Mouse (Mus musculus): Measurements from ENCODE around the gene Mtmr3.

Gene Mtmr3

GRCm38 (mm10) chr11:4518981-4519380 is 75.7 kb downstream of the Mtmr3 start:
- DNase-seq (ENCODE audit: low spot score), result no peak

- no peak for DNase-seq (ENCODE audit: low spot score)
These were observed 87.2 kb downstream of the Mtmr3 start for GRCm38 (mm10) chr11:4507421-4507820.

GRCm38 (mm10) chr11:4506486-4506885 is 88.2 kb downstream of the Mtmr3 start:
- DNase-seq (ENCODE audit: low spot score), result no peak

GRCm38 (mm10) chr11:4502206-4502605 is 92.5 kb downstream of the Mtmr3 start:
- no peak for DNase-seq (ENCODE audit: low spot score)

GRCm38 (mm10) chr11:4500826-4501225 is 93.8 kb downstream of the Mtmr3 start:
- DNase-seq (ENCODE audit: low spot score), result no peak

- DNase-seq (ENCODE audit: low spot score), result no peak
These were observed 94.4 kb downstream of the Mtmr3 start for GRCm38 (mm10) chr11:4500261-4500660.

GRCm38 (mm10) chr11:4499456-4499855 is 95.2 kb downstream of the Mtmr3 start:
- no peak for DNase-seq (ENCODE audit: low spot score)

- no peak for DNase-seq (ENCODE audit: low spot score)
These were observed 95.9 kb downstream of the Mtmr3 start for GRCm38 (mm10) chr11:4498774-4499173.

GRCm38 (mm10) chr11:4497501-4498118 is 97.1 kb downstream of the Mtmr3 start:
- no peak for DNase-seq (ENCODE audit: low spot score)

- no peak for DNase-seq (ENCODE audit: low spot score)
These were observed 99.6 kb downstream of the Mtmr3 start for GRCm38 (mm10) chr11:4495021-4495540.

GRCm38 (mm10) chr11:4489207-4489606 is 105.5 kb downstream of the Mtmr3 start:
- no peak for DNase-seq (ENCODE audit: low spot score)

- no peak for DNase-seq (ENCODE audit: low spot score)
These were observed 105.9 kb downstream of the Mtmr3 start for GRCm38 (mm10) chr11:4488798-4489197.

GRCm38 (mm10) chr11:4488367-4488766 is 106.3 kb downstream of the Mtmr3 start:
- DNase-seq (ENCODE audit: low spot score), result no peak

GRCm38 (mm10) chr11:4487401-4487965 is 107.2 kb downstream of the Mtmr3 start:
- DNase-seq (ENCODE audit: low spot score), result no peak

GRCm38 (mm10) chr11:4484541-4484940 is 110.1 kb downstream of the Mtmr3 start:
- DNase-seq (ENCODE audit: low spot score), result no peak

GRCm38 (mm10) chr11:4482641-4483040 is 112.0 kb downstream of the Mtmr3 start:
- no peak for DNase-seq (ENCODE audit: low spot score)

- no peak for DNase-seq (ENCODE audit: low spot score)
These were observed 118.4 kb downstream of the Mtmr3 start for GRCm38 (mm10) chr11:4476184-4476697.

GRCm38 (mm10) chr11:4472464-4473179 is 122.0 kb downstream of the Mtmr3 start:
- DNase-seq (ENCODE audit: low spot score), result no peak

GRCm38 (mm10) chr11:4471734-4472133 is 122.9 kb downstream of the Mtmr3 start:
- no peak for DNase-seq (ENCODE audit: low spot score)

- DNase-seq (ENCODE audit: low spot score), result no peak
These were observed 123.4 kb downstream of the Mtmr3 start for GRCm38 (mm10) chr11:4471251-4471650.

GRCm38 (mm10) chr11:4469091-4469490 is 125.6 kb downstream of the Mtmr3 start:
- DNase-seq (ENCODE audit: low spot score), result no peak

- no peak for DNase-seq (ENCODE audit: low spot score)
These were observed 127.2 kb downstream of the Mtmr3 start for GRCm38 (mm10) chr11:4467436-4467835.

- no peak for DNase-seq (ENCODE audit: low spot score)
These were observed 128.5 kb downstream of the Mtmr3 start for GRCm38 (mm10) chr11:4466191-4466590.
